Mouse (Mus musculus): ENCODE measurements around the gene Gpr152. TPM values are rescaled to one million over a fixed set of nuclear protein-coding genes. Genes with fewer than 3 reads are reported as not detected.
A peak's percentile ranks its signal among the peaks of the same experiment; 100 is the strongest.

Gpr152 gene
- polyA plus RNA-seq, 1 experiment from 2014 or later = not detected

- peak within 1 kb of the TSS; percentile 72 for H3K4me2 ChIP-seq (replicated peaks)
- peak within 1 kb of the TSS; percentile 78 for H3K4me3 ChIP-seq
- H3K36me3 ChIP-seq = peaks cover 35% of the 10 kb centered on the region
- under 1% methylated on average over 33 of the region's 33 CpGs for WGBS
- H3K9ac ChIP-seq = peak within 1 kb of the TSS; percentile 83
- ATAC-seq (ENCODE audit: low FRiP score, low read depth) = peak; percentile 94
- H3K27me3 ChIP-seq (replicated peaks) = no peaks in the 10 kb centered on the region
- no peak within 1 kb of the TSS for H3K27ac ChIP-seq
- no peaks in the 10 kb centered on the region for H3K9me3 ChIP-seq
- H3K4me1 ChIP-seq = peaks cover 17% of the 10 kb centered on the region
These were observed 8.9 kb downstream of the Gpr152 start, which contains the start of gene Coro1b for GRCm38 (mm10) chr19:4148491-4148806. Gene Coro1b, plus strand, starts transcription at chr19:4148619.

- no peaks in the 10 kb centered on the region for H3K9me3 ChIP-seq
- no peak overlapping the region for H3K27ac ChIP-seq
- H3K9ac ChIP-seq = peak overlapping the region; percentile 83
- peak; percentile 33 for ATAC-seq (ENCODE audit: low FRiP score, low read depth)
- peaks cover 39% of the 10 kb centered on the region for H3K36me3 ChIP-seq
- no peaks in the 10 kb centered on the region for H3K27me3 ChIP-seq (replicated peaks)
- H3K4me1 ChIP-seq = peaks cover 17% of the 10 kb centered on the region
- 5% methylated on average over 8 of the region's 8 CpGs for WGBS
- peak overlapping the region; percentile 72 for H3K4me2 ChIP-seq (replicated peaks)
- peak overlapping the region; percentile 78 for H3K4me3 ChIP-seq
These were observed 9.2 kb downstream of the Gpr152 start for GRCm38 (mm10) chr19:4148819-4149218.

DNA sequence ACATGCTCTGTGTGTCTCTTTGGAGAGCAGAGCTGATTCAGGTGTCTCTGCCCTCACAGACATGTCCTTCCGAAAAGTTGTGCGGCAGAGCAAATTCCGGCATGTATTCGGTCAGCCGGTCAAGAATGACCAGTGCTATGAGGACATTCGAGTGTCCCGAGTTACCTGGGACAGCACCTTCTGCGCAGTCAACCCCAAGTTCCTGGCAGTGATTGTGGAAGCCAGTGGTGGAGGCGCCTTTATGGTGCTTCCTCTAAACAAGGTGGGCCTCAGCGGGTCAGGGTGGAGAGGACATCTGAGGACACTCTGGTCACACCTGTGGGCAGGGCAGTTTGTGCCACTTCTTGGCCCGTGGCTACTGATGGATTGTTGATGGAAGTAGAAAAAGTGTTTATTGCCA, 9.7 kb downstream of the Gpr152 start:
- Histone ChIP-seq H3K27me3 (replicated peaks) (no peaks in the 10 kb centered on the region), H3K36me3 (peaks cover 41% of the 10 kb centered on the region), H3K27ac (no peak overlapping the region), H3K9ac (peak overlapping the region; percentile 83), H3K9me3 (no peaks in the 10 kb centered on the region), H3K4me1 (peaks cover 17% of the 10 kb centered on the region), H3K4me3 (peak overlapping the region; percentile 78), H3K4me2 (replicated peaks) (peak overlapping the region; percentile 72)
- 89% methylated on average over 11 of the region's 11 CpGs for WGBS
- ATAC-seq (ENCODE audit: low FRiP score, low read depth) = no peak

- Histone ChIP-seq H3K9ac (no peak overlapping the region), H3K4me1 (peaks cover 17% of the 10 kb centered on the region), H3K9me3 (no peaks in the 10 kb centered on the region), H3K27ac (no peak overlapping the region), H3K27me3 (replicated peaks) (no peaks in the 10 kb centered on the region), H3K4me2 (replicated peaks) (peak overlapping the region; percentile 72), H3K4me3 (peak overlapping the region; percentile 78; the same call in 1 of the 2 replicates), H3K36me3 (peaks cover 41% of the 10 kb centered on the region)
- no peak for ATAC-seq (ENCODE audit: low FRiP score, low read depth)
- 93% methylated on average over 17 of the region's 17 CpGs for WGBS
These were observed 10.3 kb downstream of the Gpr152 start for GRCm38 (mm10) chr19:4149764-4150461.

- ATAC-seq (ENCODE audit: low FRiP score, low read depth) = no peak
- Histone ChIP-seq H3K4me2 (replicated peaks) (no peak overlapping the region), H3K4me3 (no peak overlapping the region), H3K4me1 (peaks cover 17% of the 10 kb centered on the region), H3K9ac (no peak overlapping the region), H3K27ac (no peak overlapping the region), H3K27me3 (replicated peaks) (no peaks in the 10 kb centered on the region), H3K36me3 (peaks cover 42% of the 10 kb centered on the region), H3K9me3 (no peaks in the 10 kb centered on the region)
- 91% methylated on average over 22 of the region's 22 CpGs for WGBS
These were observed 11.2 kb downstream of the Gpr152 start for GRCm38 (mm10) chr19:4150567-4151487.

DNA sequence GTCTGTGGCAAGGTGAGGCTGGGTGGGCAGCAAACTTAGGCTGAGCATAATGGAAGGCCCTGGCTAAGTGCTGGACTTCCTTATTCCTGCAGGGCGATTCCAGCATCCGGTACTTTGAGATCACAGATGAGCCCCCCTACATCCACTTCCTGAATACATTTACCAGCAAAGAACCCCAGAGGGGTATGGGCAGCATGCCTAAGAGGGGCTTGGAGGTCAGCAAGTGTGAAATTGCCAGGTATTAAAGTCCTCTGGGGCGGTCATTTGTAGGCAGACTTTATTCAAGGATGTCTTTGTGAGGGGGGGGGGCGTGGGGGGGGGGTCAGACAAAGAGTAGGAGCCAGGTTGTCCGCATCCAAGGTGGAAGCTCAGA, 11.9 kb downstream of the Gpr152 start:
- H3K4me1 ChIP-seq = peaks cover 17% of the 10 kb centered on the region
- no peaks in the 10 kb centered on the region for H3K27me3 ChIP-seq (replicated peaks)
- H3K4me3 ChIP-seq = no peak overlapping the region
- H3K27ac ChIP-seq = no peak overlapping the region
- no peak overlapping the region for H3K4me2 ChIP-seq (replicated peaks)
- ATAC-seq (ENCODE audit: low FRiP score, low read depth) = no peak
- peaks cover 49% of the 10 kb centered on the region for H3K36me3 ChIP-seq
- H3K9ac ChIP-seq = no peak overlapping the region
- 67% methylated on average over 5 of the region's 5 CpGs for WGBS
- H3K9me3 ChIP-seq = no peaks in the 10 kb centered on the region

DNA sequence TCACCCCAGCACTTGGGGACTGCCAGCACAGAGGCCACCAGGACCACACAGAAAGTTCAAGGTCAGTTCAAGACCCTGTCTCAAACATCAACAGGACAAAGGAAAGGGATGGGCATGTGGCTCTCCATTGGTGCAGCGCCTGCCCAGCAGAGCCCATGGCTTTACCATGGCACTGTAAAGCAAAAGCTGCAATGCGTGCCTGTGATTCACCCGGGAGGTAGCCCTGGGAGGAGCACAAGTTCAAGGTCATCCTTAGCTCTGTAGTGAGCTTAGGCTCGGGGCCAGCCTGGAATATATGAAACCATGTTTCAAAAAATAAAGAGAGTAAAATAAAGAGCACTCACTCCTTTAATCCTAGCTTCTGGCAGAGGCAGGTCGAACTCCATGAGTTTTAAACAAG, 12.3 kb downstream of the Gpr152 start:
- WGBS = 87% methylated on average over 5 of the region's 5 CpGs
- H3K4me1 ChIP-seq = peaks cover 17% of the 10 kb centered on the region
- H3K36me3 ChIP-seq = peaks cover 53% of the 10 kb centered on the region
- H3K4me3 ChIP-seq = no peak overlapping the region
- ATAC-seq (ENCODE audit: low FRiP score, low read depth) = no peak
- H3K4me2 ChIP-seq (replicated peaks) = no peak overlapping the region
- H3K27me3 ChIP-seq (replicated peaks) = no peaks in the 10 kb centered on the region
- H3K27ac ChIP-seq = no peak overlapping the region
- no peaks in the 10 kb centered on the region for H3K9me3 ChIP-seq
- no peak overlapping the region for H3K9ac ChIP-seq

GRCm38 (mm10) chr19:4152445-4153231, 13.1 kb downstream of the Gpr152 start:
- H3K27me3 ChIP-seq (replicated peaks) = no peaks in the 10 kb centered on the region
- H3K27ac ChIP-seq = no peak overlapping the region
- no peak for ATAC-seq (ENCODE audit: low FRiP score, low read depth)
- no peaks in the 10 kb centered on the region for H3K9me3 ChIP-seq
- no peak overlapping the region for H3K4me3 ChIP-seq
- H3K4me2 ChIP-seq (replicated peaks) = no peak overlapping the region
- H3K36me3 ChIP-seq = peaks cover 60% of the 10 kb centered on the region
- H3K9ac ChIP-seq = no peak overlapping the region
- peaks cover 16% of the 10 kb centered on the region for H3K4me1 ChIP-seq
- 91% methylated on average over 8 of the region's 8 CpGs for WGBS

GRCm38 (mm10) chr19:4153232-4153654, 13.7 kb downstream of the Gpr152 start, which contains the start of gene Ptprcap:
Gene Ptprcap, plus strand, starts transcription at chr19:4153604.
- Histone ChIP-seq H3K9me3 (no peaks in the 10 kb centered on the region), H3K27me3 (replicated peaks) (no peaks in the 10 kb centered on the region), H3K36me3 (peaks cover 66% of the 10 kb centered on the region), H3K4me1 (peaks cover 10% of the 10 kb centered on the region), H3K4me3 (no peak within 1 kb of the TSS), H3K27ac (no peak within 1 kb of the TSS), H3K4me2 (replicated peaks) (no peak within 1 kb of the TSS), H3K9ac (0 out of 2 replicates have a peak within 1 kb of the TSS, but pooled peaks have one; percentile 3)
- WGBS = 79% methylated on average over 11 of the region's 11 CpGs
- no peak for ATAC-seq (ENCODE audit: low FRiP score, low read depth)

GRCm38 (mm10) chr19:4154437-4155222, 15.0 kb downstream of the Gpr152 start:
- Histone ChIP-seq H3K27ac (no peak overlapping the region), H3K4me2 (replicated peaks) (no peak overlapping the region), H3K4me3 (no peak overlapping the region), H3K36me3 (peaks cover 80% of the 10 kb centered on the region), H3K4me1 (peaks cover 1% of the 10 kb centered on the region; the same call in 1 of the 2 replicates), H3K9ac (no peak overlapping the region), H3K27me3 (replicated peaks) (no peaks in the 10 kb centered on the region), H3K9me3 (no peaks in the 10 kb centered on the region)
- ATAC-seq (ENCODE audit: low FRiP score, low read depth) = no peak
- WGBS = 78% methylated on average over 13 of the region's 13 CpGs
